Mouse (Mus musculus) adrenal gland, adult 8-10 months (tissue): ENCODE measurements around the gene Hbs1l. TPM values are rescaled to one million over a fixed set of nuclear protein-coding genes. Genes with fewer than 3 reads are reported as not detected.

ENCODE experiments used
- DNase-seq: peaks from one replicate; pipeline ENCODE4 v3.0.0; 2022
- total RNA-seq, 4 experiments: library from RNA; stranded (reverse); gene quantifications; 2 replicates each; pipeline ENCODE4 v1.2.4; 2022

Hbs1l gene
- total RNA-seq, 4 experiments from 2014 or later = 63.0 to 74.9 (median 71.5) TPM

DNA sequence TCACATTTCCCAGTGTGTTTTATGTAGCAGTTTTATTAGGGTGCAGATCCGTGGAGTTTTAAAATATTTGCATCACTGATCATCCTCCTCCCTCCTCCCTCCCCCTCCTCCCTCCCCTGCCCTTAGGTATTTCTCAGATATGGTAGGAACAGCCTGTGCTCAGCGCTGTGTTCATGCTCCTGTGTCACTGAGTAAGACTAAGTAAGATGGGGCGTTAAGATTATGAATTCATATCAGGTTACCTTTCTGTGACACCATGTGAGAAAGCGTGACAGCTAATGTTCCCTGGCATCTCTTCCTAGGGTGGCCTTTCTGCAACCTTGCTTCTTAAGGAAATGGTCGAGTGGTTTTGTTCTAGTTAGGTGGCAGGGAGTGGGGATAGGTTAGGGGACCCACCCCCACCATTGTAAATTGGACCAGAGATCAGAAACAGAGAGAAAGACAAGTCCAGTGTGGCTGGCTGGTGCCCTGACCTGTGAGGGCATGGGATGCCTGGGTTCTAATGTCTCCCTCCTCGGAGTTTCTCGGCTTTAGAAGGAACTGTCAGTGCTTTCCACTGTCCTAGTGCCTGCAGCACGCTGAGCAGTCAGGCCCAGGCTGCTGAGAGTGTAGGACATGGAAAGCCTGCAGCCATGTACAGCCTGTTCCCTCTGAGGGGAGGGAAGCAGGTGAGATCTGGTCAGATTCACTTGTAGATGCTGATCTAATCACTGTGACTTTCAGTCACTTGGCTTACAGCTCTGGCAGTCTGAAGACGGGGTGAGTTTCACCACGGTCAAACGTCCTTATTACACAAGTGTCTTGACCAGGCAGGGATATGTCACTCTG, 110.1 kb downstream of the Hbs1l start:
- no peak for DNase-seq

DNA sequence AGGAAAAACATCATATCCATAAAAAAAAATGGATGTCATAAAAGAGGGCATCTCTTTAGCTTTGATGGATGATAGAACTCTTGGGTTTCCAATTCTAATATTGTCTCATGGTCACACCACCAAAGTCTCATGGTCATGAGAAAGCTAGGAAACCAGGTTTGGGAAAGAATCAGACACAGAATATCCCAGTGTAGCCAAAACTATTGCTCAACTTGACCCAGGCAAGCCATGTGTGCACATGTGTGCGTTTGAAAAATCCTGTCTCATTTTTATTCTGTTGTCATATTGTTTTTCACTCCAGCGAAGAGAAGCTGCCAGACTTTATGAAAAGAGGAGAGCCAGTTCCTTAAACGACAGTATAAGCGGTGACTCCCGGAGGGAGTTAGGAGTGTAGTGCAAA, 114.9 kb downstream of the Hbs1l start:
- DNase-seq = no peak

DNA sequence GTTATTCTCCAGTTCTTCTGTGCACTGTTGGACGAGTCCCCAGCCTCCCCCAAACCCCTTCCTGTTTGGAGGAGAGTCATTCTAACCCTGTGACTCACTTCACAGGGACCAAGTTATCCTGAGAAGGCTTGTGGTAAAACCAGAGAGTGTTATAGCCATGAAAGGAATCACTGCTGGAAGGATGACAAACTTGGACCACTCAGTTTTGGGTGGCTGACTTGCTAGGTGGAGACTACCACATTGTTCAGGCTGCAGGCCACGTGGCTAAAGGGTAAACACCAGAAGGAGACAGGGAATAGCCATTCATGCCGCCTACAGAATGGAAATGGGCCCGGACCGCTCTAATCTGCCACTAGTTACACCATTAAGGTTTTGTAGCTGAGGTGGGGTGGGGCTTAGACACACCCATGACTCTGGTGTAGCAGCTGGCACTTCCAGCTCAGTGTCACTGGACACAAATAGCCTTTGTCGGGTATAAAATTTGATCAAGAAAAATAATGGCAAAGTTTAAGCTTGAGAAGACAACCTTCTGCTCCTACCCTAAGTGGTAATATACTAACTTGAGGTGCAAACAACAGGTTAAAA, 115.9 kb downstream of the Hbs1l start:
- DNase-seq = no peak

- DNase-seq = no peak
These were observed 119.3 kb downstream of the Hbs1l start for GRCm38 (mm10) chr10:21415031-21415430.

DNA sequence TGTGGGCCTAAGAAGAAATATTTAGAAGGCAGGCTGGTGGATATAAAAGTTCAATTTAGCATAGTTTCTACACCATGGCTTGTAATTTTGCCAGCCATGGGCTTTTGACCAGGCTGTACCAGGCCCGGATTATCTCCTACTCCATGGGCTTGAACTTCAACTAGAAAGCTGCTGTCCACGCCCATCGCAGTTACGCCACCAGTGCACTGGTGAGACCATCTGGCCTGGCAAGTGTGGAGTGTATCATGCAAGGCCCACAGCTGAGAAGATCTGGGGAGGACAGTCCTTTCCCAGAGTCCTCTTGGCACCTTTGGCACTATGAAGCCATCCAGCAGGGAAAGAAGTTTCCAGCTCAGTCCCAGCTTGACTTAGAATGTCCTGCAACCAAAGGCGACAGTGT, 120.4 kb downstream of the Hbs1l start:
- no peak for DNase-seq

Other genes with a start within 250 kb of the Hbs1l start
- gene Myb, start 135.0 kb upstream of the Hbs1l start, total RNA-seq = not detected
- under 1 TPM in 1 of 4 experiments, not detected in 3; 0.30 TPM for gene Aldh8a1, start 81.3 kb downstream of the Hbs1l start, total RNA-seq